Mouse (Mus musculus): ENCODE data around the gene Lypd5.

- no peak for TF ChIP-seq CTCF (IDR thresholded peaks at IDR 0.05; ENCODE audit: low read depth, low read length)
- no peak for TF ChIP-seq POLR2A (IDR thresholded peaks at IDR 0.05; ENCODE audit: borderline replicate concordance, low read depth, low read length)
Measured at GRCm38 (mm10) chr7:24396832-24397231, 47.8 kb downstream of the Lypd5 start.
